Mouse (Mus musculus): ENCODE data around the gene Sucla2. TPM values are rescaled to one million over a fixed set of nuclear protein-coding genes. Genes with fewer than 3 reads are reported as not detected.
"Not testable (repeated sequence)": the region's sequence is repeated elsewhere in the genome, so short reads cannot be mapped to it uniquely, and the experiment has no call there.

Sucla2 gene
- polyA plus RNA-seq, 1 experiment from 2014 or later = 139 TPM

DNA sequence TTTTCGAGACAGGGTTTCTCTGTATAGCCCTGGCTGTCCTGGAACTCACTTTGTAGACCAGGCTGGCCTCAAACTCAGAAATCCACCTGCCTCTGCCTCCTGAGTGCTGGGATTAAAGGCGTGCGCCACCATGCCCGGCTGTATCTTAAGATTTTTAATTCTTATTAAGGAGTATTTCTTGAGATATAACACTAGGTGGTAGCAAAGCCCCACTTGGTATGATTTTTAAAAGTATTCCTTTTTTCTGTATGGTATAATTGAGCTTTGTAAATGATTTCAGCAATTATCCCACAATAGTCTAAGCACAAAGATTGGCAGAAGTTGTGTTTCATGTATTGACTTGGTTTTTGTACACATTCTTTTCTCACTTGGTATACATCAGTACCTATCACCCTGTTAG is 44.7 kb downstream of the Sucla2 start:
- 96% methylated on average over 4 of the region's 4 CpGs for WGBS

DNA sequence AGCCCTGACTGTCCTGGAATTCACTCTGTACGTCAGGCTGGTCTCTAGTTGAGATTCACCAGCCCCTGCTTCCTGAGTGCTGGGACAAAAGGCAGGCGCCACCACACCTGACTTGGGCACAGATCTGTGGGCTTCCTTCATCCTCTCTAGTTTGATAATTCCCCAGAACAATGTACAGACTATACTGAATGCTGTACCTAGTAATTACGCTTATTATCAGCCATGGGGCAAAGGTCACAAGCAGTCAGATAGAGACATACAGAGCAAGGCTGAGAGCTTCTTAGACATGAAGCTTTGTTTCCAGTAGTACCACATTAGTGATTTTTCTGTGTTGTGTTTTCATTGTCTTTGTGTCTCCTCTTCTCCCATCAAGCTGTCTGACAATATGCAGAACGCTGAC is 46.0 kb downstream of the Sucla2 start:
- Histone ChIP-seq H3K27me3 (replicated peaks) (no peaks in the 10 kb centered on the region), H3K9me3 (replicated peaks) (no peaks in the 10 kb centered on the region), H3K4me2 (no peak overlapping the region), H3K9ac (replicated peaks) (no peak overlapping the region), H3K4me3 (replicated peaks) (no peak overlapping the region), H3K4me1 (no peaks in the 10 kb centered on the region), H3K36me3 (peaks cover 18% of the 10 kb centered on the region), H3K27ac (replicated peaks) (no peak overlapping the region)
- ATAC-seq (ENCODE audit: low FRiP score) = no peak
- 87% methylated on average over 4 of the region's 4 CpGs for WGBS

More for the DNA sequence above, 44.7 kb downstream of the Sucla2 start:
- peaks cover 18% of the 10 kb centered on the region for H3K36me3 ChIP-seq
- H3K9ac ChIP-seq (replicated peaks); H3K4me3 ChIP-seq (replicated peaks); H3K27me3 ChIP-seq (replicated peaks); H3K9me3 ChIP-seq (replicated peaks); H3K4me2 ChIP-seq; H3K4me1 ChIP-seq; H3K27ac ChIP-seq (replicated peaks); ATAC-seq (ENCODE audit: low FRiP score): not testable (repeated sequence)

DNA sequence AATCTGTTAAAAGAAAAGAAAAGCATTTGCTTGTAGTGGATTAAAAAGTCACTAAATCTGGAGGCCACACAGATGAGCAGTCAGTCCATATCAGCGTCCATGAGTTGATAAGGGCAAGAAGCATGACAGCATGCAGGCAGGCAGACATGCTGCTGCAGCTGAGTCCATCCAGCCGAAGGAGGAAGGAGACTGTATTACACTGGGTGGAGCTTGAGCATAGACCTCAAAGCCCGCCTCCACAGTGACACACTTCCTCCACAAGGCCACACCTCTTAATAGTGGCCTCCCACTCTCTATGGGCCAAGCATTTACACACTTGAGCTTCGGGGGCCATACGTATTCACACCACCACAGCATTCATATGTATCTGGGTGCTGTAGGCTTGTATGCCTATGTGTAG is 48.9 kb downstream of the Sucla2 start:
- no peak overlapping the region for H3K4me2 ChIP-seq
- H3K9me3 ChIP-seq (replicated peaks) = no peaks in the 10 kb centered on the region
- WGBS = 94% methylated on average over 5 of the region's 5 CpGs
- H3K27ac ChIP-seq (replicated peaks) = no peak overlapping the region
- H3K36me3 ChIP-seq = peaks cover 14% of the 10 kb centered on the region
- no peak overlapping the region for H3K9ac ChIP-seq (replicated peaks)
- no peaks in the 10 kb centered on the region for H3K4me1 ChIP-seq
- no peak for ATAC-seq (ENCODE audit: low FRiP score)
- no peak overlapping the region for H3K4me3 ChIP-seq (replicated peaks)
- H3K27me3 ChIP-seq (replicated peaks) = no peaks in the 10 kb centered on the region

DNA sequence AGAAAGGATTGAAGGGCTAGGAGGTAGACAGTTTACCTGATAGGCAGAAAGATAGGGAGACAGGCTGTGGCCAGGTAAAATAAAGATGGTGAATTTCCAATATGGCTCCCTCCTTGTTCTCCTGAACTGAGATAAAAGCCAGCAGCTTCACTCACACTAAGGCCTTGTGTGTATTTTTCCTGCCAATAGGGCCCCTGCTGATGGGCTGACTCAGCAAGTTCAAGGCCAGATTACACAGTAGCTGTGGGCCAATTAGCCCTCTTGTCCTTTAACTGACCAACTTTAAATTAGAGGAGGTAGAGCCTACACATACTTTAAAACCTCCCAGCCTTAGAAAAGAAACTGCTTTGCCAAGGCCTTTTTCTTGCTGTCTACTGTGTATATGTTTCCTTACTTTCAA is 51.2 kb downstream of the Sucla2 start:
- H3K9ac ChIP-seq (replicated peaks) = no peak overlapping the region
- no peaks in the 10 kb centered on the region for H3K27me3 ChIP-seq (replicated peaks)
- ATAC-seq (ENCODE audit: low FRiP score) = no peak
- H3K36me3 ChIP-seq = peaks cover 14% of the 10 kb centered on the region
- H3K4me1 ChIP-seq = no peaks in the 10 kb centered on the region
- no peak overlapping the region for H3K4me3 ChIP-seq (replicated peaks)
- no peak overlapping the region for H3K27ac ChIP-seq (replicated peaks)
- no peaks in the 10 kb centered on the region for H3K9me3 ChIP-seq (replicated peaks)
- H3K4me2 ChIP-seq = no peak overlapping the region

DNA sequence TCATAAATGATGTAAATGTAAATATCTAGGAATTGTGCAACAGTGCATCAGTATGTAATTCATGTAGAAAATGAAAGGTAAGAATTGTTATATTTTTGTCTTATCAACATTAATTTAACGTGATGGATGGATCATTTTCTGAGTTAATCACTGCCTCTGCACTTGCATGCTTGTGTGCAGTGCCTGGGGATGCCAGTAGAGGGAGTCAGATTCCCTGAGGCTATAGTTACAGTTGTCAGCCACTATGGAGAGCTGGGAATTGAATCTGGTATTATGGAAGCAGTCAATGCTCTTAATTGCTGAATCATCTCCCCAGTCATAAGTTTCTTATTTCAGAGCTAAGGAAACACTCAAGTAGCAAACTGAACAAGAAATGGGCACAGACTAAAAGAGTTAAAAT is 63.0 kb downstream of the Sucla2 start:
- H3K9me3 ChIP-seq (replicated peaks) = no peaks in the 10 kb centered on the region
- no peak overlapping the region for H3K27ac ChIP-seq (replicated peaks)
- H3K4me3 ChIP-seq (replicated peaks) = no peak overlapping the region
- no peaks in the 10 kb centered on the region for H3K4me1 ChIP-seq
- H3K4me2 ChIP-seq = no peak overlapping the region
- 87% methylated on average over 1 of the region's 1 CpGs for WGBS
- no peak overlapping the region for H3K9ac ChIP-seq (replicated peaks)
- H3K36me3 ChIP-seq = peaks cover 21% of the 10 kb centered on the region
- H3K27me3 ChIP-seq (replicated peaks) = no peaks in the 10 kb centered on the region
- ATAC-seq (ENCODE audit: low FRiP score) = no peak

DNA sequence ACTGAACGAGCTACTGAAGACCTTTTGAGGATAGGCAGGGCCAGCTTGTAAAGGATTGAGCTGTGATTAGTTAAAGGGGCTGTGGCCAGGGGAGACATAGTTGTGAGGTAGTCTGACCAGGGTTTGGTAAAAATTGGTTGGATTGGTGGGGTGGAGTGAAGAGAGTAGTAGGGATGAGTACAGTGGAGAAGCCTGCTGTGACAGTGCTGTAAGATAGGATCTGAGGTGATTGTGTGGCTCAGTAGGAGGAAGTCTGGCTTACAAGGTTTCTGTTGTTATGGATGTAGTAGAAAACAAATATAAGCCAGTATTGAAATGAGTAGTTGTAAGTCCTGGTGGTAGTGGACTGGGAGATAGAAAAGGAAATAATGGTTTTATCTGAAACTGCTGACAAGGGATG is 67.0 kb downstream of the Sucla2 start:
- Histone ChIP-seq H3K9ac (replicated peaks) (no peak overlapping the region), H3K27ac (replicated peaks) (no peak overlapping the region), H3K36me3 (peaks cover 32% of the 10 kb centered on the region), H3K9me3 (replicated peaks) (no peaks in the 10 kb centered on the region), H3K4me2 (no peak overlapping the region), H3K4me1 (no peaks in the 10 kb centered on the region), H3K27me3 (replicated peaks) (no peaks in the 10 kb centered on the region), H3K4me3 (replicated peaks) (no peak overlapping the region)
- 60% methylated on average over 1 of the region's 1 CpGs for WGBS
- ATAC-seq (ENCODE audit: low FRiP score) = no peak

DNA sequence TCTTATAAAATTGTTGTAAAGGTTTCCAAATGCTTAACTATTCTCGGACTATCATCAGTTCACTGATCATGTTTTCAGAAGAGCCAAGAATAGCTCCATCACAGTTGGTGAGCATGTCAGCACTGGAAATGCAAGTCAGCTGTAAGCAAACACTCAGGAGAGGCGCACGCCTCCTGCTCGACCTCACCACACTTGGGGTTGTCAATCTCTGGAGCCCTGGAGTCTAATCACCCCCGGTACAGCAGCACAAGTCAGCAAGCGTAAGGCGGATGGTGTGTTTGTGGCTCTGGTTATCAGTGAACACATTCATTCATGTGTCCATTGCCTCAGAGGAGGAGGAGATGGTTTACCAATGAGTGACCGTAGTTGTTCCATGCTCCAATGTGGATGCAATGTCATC is 74.6 kb downstream of the Sucla2 start:
- no peak for ATAC-seq (ENCODE audit: low FRiP score)

DNA sequence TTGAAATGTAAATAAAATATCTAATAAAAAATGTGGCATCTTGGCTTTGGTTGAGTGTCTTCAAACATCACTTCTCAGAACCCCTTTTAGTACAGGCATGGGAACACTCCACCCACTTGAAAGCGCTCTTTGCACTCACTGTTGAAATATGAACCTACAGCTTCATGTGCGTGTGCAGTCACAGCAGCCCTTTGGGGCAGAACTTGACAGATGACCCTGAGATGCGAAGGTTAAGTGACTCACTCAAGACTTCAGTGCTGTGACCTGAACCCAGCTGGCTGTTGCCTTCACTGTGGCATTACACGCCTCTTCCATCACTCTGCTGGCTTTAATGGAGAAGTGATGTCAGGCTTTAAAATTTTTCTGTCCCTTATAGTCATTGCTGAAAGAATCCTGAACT is 82.6 kb downstream of the Sucla2 start:
- H3K9me3 ChIP-seq (replicated peaks) = no peaks in the 10 kb centered on the region
- WGBS = 73% methylated on average over 4 of the region's 4 CpGs
- ATAC-seq (ENCODE audit: low FRiP score) = no peak
- no peaks in the 10 kb centered on the region for H3K4me1 ChIP-seq
- no peak overlapping the region for H3K27ac ChIP-seq (replicated peaks)
- H3K36me3 ChIP-seq = peaks cover 15% of the 10 kb centered on the region
- H3K9ac ChIP-seq (replicated peaks) = no peak overlapping the region
- H3K27me3 ChIP-seq (replicated peaks) = no peaks in the 10 kb centered on the region
- H3K4me2 ChIP-seq = no peak overlapping the region
- no peak overlapping the region for H3K4me3 ChIP-seq (replicated peaks)

More for the DNA sequence above, 74.6 kb downstream of the Sucla2 start:
- H3K9ac ChIP-seq (replicated peaks) = no peak overlapping the region
- H3K4me3 ChIP-seq (replicated peaks) = no peak overlapping the region
- no peaks in the 10 kb centered on the region for H3K9me3 ChIP-seq (replicated peaks)
- 96% methylated on average over 8 of the region's 8 CpGs for WGBS
- H3K4me1 ChIP-seq = no peaks in the 10 kb centered on the region
- H3K27ac ChIP-seq (replicated peaks) = no peak overlapping the region
- no peaks in the 10 kb centered on the region for H3K27me3 ChIP-seq (replicated peaks)
- no peak overlapping the region for H3K4me2 ChIP-seq
- peaks cover 51% of the 10 kb centered on the region for H3K36me3 ChIP-seq

DNA sequence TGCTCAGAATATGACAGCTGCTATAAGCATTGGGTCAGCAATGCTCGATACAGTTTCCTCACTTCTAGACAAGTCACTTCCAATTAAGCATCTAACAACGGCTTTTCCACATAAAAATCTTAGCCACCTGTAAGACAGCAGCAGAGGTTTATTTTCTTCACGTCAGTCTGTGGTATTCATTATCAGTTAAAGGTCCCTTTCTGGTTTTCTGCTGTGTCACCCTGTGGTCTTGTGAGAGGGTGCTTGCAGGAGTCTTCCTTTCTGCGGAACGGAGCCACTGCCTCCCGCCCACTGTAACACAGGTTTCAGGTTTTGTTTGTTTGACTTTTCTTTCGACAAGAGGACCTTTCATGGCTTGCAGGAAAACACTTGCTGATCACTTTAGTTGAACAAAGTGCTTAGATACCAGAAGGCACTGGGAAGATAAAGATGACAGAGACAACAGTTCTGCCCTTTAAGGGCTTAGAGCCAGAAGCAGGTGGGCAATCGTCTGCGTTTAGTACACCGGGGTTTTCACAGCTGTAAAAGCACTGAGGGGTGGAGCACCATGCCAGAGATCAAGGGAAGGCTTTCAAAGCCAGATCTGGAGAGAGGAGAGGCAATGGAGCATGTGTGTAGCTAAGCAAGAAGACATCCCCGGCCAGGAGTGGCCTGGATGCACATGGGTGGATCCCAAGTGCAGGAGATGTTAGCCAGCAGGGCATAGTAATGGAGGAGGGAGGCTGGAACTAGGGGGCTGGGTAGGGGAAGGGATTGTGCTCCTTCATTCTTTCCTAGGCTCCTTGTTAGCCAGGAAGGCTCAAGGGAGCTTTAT is 83.8 kb downstream of the Sucla2 start:
- H3K36me3 ChIP-seq = peaks cover 7% of the 10 kb centered on the region
- H3K27ac ChIP-seq (replicated peaks) = no peak overlapping the region
- no peaks in the 10 kb centered on the region for H3K27me3 ChIP-seq (replicated peaks)
- no peak overlapping the region for H3K4me2 ChIP-seq
- 43% methylated on average over 11 of the region's 11 CpGs for WGBS
- H3K4me3 ChIP-seq (replicated peaks) = no peak overlapping the region
- H3K9ac ChIP-seq (replicated peaks) = no peak overlapping the region
- H3K4me1 ChIP-seq = no peaks in the 10 kb centered on the region
- H3K9me3 ChIP-seq (replicated peaks) = no peaks in the 10 kb centered on the region
- no peak for ATAC-seq (ENCODE audit: low FRiP score)

DNA sequence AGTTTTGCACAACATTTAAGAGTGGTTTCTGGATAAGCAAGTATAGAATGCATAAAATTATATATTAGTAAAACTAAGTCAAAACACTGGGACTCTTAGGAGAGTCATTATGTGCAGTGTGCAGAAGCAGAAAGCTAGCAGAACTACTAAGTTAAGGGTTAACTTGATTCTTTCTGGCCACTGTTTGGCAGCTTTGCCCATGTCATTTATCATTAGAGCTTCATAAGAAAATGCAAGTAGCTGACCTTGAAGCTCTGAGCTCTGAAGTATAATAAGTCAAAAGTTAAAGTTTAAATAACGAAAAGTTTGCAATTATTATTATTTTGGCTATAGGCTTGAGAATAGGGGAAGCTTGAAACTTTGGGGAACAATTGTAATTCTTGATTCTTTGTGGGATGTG is 89.8 kb downstream of the Sucla2 start:
- not testable (repeated sequence) for H3K9ac ChIP-seq (replicated peaks); H3K4me2 ChIP-seq; ATAC-seq (ENCODE audit: low FRiP score); H3K4me3 ChIP-seq (replicated peaks); H3K27ac ChIP-seq (replicated peaks); H3K4me1 ChIP-seq; H3K9me3 ChIP-seq (replicated peaks); H3K36me3 ChIP-seq; H3K27me3 ChIP-seq (replicated peaks)
- WGBS = 70% methylated on average over 1 of the region's 1 CpGs

DNA sequence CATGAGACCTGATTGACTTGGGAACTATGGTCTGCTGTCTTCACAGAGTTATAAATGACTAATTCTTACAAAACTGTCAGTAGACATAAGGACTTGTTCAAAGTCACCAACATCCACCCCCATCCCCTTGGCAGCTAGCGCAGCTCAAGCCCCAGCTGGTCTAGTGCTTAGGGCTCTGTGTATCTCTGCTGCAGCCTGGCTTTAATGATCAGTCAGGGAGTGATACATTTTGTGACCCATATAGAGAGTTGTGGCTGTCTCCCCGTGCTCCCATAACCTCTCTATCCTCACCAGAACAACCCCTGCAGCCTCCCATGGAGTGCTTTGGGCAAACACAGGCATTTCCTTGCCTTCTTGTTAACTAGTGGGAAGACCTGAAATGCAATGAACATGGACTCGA is 95.8 kb downstream of the Sucla2 start:
- 90% methylated on average over 3 of the region's 3 CpGs for WGBS
- no peak for ATAC-seq (ENCODE audit: low FRiP score)
- Histone ChIP-seq H3K9me3 (replicated peaks) (0 out of 2 replicates have a peak, but pooled peaks cover 4% of the 10 kb centered on the region), H3K4me1 (no peaks in the 10 kb centered on the region), H3K4me2 (no peak overlapping the region), H3K9ac (replicated peaks) (no peak overlapping the region), H3K27ac (replicated peaks) (no peak overlapping the region), H3K36me3 (no peaks in the 10 kb centered on the region), H3K4me3 (replicated peaks) (no peak overlapping the region), H3K27me3 (replicated peaks) (no peaks in the 10 kb centered on the region)

DNA sequence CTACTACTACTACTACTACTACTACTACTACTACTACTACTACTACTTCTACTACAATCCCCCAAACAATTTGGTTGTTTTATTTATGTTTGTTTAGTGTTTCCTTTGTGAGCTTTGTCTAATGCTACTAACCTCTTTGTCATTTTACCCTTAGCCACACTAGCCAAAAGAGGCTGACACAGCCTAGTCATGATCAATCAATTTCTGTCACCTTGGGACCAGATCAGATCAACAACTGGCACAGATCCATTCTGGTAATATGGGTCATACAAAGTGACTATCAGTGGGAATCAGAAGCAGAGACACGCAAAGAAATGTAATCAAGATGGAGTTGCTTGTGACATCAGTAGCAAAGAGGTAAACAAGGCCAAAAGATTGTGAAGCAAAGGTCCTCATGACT is 97.9 kb downstream of the Sucla2 start:
- Histone ChIP-seq H3K4me3 (replicated peaks) (no peak overlapping the region), H3K27me3 (replicated peaks) (no peaks in the 10 kb centered on the region), H3K9ac (replicated peaks) (no peak overlapping the region), H3K9me3 (replicated peaks) (0 out of 2 replicates have a peak, but pooled peaks cover 4% of the 10 kb centered on the region), H3K36me3 (no peaks in the 10 kb centered on the region), H3K27ac (replicated peaks) (no peak overlapping the region), H3K4me2 (no peak overlapping the region), H3K4me1 (no peaks in the 10 kb centered on the region)
- no peak for ATAC-seq (ENCODE audit: low FRiP score)
- WGBS = 97% methylated on average over 1 of the region's 1 CpGs

Measured in neural tube, embryonic 15.5 days (tissue).